Mouse (Mus musculus) cortical plate, adult 2 months (tissue): ENCODE measurements around the gene Polr1c.

ENCODE experiments used
- CTCF ChIP-seq: fragments of 200-500 bp; IDR thresholded peaks from 2 replicates; pipeline ENCODE4 v1.5.1; 2011; ENCODE audit warnings: mild to moderate bottlenecking, control low read depth, low read length; ENCODE audit not compliant: insufficient read depth; ENCODE audit errors: extremely low read depth
- POLR2A ChIP-seq: fragments of 200-500 bp; IDR thresholded peaks from 2 replicates; pipeline ENCODE4 v1.6.1; 2011; ENCODE audit warnings: mild to moderate bottlenecking, low read length, control low read depth; ENCODE audit not compliant: insufficient read depth; ENCODE audit errors: extremely low read depth

GRCm38 (mm10) chr17:46255147-46255546 lies 7.3 kb upstream of the Polr1c start:
- no peak for TF ChIP-seq POLR2A
- TF ChIP-seq CTCF: no peak
